Mouse (Mus musculus) hindbrain, embryonic 13.5 days (tissue): ENCODE measurements around the gene Os9. TPM values are rescaled to one million over a fixed set of nuclear protein-coding genes. Genes with fewer than 3 reads are reported as not detected.

ENCODE experiments used
- ATAC-seq: fragments of 200-750 bp; cut with Nextera tagmentation; 2 replicates; pipeline ENCODE4 v1.8.0; 2017; ENCODE audit warnings: moderate TSS enrichment; ENCODE audit not compliant: low FRiP score
- H3K27ac ChIP-seq: fragments of 300-500 bp; sonication (generic); 2 replicates; pipeline ENCODE4 v1.5.1; 2015; ENCODE audit warnings: inconsistent platforms, mild to moderate bottlenecking, moderate library complexity
- H3K27me3 ChIP-seq: fragments of 300-500 bp; sonication (generic); 2 replicates; pipeline ENCODE4 v1.6.1; 2015; ENCODE audit warnings: mild to moderate bottlenecking, inconsistent platforms
- H3K36me3 ChIP-seq: fragments of 300-500 bp; sonication (generic); 2 replicates; pipeline ENCODE4 v1.6.1; 2015; ENCODE audit warnings: mild to moderate bottlenecking, inconsistent platforms
- H3K4me1 ChIP-seq: fragments of 300-500 bp; sonication (generic); replicated peaks from 2 replicates; pipeline ENCODE4 v1.6.1; 2015; ENCODE audit warnings: inconsistent platforms
- H3K4me2 ChIP-seq: fragments of 300-500 bp; sonication (generic); 2 replicates; pipeline ENCODE4 v1.6.1; 2015; ENCODE audit warnings: inconsistent platforms, mild to moderate bottlenecking, moderate library complexity
- H3K4me3 ChIP-seq: fragments of 300-500 bp; sonication (generic); 2 replicates; pipeline ENCODE4 v1.5.1; 2015; ENCODE audit warnings: mild to moderate bottlenecking, inconsistent platforms
- H3K9ac ChIP-seq: fragments of 300-500 bp; sonication (generic); 2 replicates; pipeline ENCODE4 v1.6.1; 2015; ENCODE audit warnings: mild to moderate bottlenecking, inconsistent platforms
- H3K9me3 ChIP-seq: fragments of 300-500 bp; sonication (generic); 2 replicates; pipeline ENCODE4 v1.6.1; 2016; ENCODE audit warnings: inconsistent platforms
- WGBS: fragments of 180-500 bp; shearing (Covaris S2); methylation state at CpG from one replicate; pipeline ENCODE4 v1.1.7; 2015; 5-methylcytosine and 5-hydroxymethylcytosine counted together
- polyA plus RNA-seq: library from polyadenylated mRNA; unstranded; fragments of >200 nt; fragmentation: Nextera tagmentation; extraction: Ambion mirVana; gene quantifications from 2 replicates; pipeline ENCODE4 v1.2.1, GENCODE M21; 2015

Os9 gene
- polyA plus RNA-seq, 1 experiment from 2014 or later: 144 TPM

DNA sequence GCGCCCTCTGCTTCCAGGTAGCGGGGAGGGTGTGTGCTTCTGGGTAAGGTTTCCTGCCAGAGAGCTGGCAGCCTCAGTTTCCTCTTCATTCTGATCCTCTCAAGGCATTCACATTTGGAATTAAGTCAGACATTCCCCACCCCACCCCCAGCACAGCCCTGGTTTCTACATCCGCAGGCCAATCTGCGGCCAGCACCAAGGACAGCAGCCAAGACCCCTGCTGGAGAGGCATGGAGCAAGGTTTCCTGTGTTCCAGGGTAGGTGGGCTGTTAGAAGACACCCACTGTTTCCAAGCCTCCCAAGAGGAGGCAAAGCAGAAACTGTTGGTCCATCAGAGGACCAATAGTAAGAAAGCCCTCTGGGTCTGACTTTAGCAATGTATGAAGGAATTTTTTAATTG is 66.3 kb downstream of the Os9 start:
- H3K36me3 ChIP-seq: peaks cover 50% of the 10 kb centered on the region
- no peak for ATAC-seq
- H3K4me2 ChIP-seq: no peak overlapping the region
- H3K4me1 ChIP-seq: peaks cover 43% of the 10 kb centered on the region
- H3K4me3 ChIP-seq: no peak overlapping the region
- H3K9me3 ChIP-seq: no peaks in the 10 kb centered on the region
- no peak overlapping the region for H3K9ac ChIP-seq
- H3K27me3 ChIP-seq: peaks cover 30% of the 10 kb centered on the region
- H3K27ac ChIP-seq: no peak overlapping the region
- WGBS: 65% methylated on average over 4 of the region's 4 CpGs

DNA sequence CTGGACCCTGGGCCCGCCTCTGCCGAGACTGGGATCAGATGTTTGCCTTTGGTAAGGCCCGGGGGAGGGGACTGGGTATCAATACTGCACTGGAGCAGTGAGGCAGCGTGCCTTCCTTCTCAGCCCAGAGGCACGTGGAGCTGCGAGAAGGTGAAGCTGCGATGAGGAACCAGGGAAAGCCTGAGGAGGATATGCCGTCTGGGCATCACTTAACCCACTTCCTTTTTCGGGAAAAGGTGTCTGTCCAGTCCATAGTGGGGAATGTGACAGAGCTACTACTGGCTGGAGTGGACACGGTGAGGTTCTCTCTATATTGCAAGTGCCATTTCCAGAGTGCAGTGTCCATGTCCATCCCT is 70.8 kb downstream of the Os9 start:
- Histone ChIP-seq H3K36me3 (peaks cover 24% of the 10 kb centered on the region), H3K4me3 (no peak overlapping the region), H3K9ac (no peak overlapping the region), H3K4me2 (no peak overlapping the region), H3K9me3 (no peaks in the 10 kb centered on the region), H3K27me3 (peaks cover 64% of the 10 kb centered on the region), H3K27ac (no peak overlapping the region), H3K4me1 (peaks cover 21% of the 10 kb centered on the region)
- no peak for ATAC-seq
- 20% methylated on average over 10 of the region's 10 CpGs for WGBS

DNA sequence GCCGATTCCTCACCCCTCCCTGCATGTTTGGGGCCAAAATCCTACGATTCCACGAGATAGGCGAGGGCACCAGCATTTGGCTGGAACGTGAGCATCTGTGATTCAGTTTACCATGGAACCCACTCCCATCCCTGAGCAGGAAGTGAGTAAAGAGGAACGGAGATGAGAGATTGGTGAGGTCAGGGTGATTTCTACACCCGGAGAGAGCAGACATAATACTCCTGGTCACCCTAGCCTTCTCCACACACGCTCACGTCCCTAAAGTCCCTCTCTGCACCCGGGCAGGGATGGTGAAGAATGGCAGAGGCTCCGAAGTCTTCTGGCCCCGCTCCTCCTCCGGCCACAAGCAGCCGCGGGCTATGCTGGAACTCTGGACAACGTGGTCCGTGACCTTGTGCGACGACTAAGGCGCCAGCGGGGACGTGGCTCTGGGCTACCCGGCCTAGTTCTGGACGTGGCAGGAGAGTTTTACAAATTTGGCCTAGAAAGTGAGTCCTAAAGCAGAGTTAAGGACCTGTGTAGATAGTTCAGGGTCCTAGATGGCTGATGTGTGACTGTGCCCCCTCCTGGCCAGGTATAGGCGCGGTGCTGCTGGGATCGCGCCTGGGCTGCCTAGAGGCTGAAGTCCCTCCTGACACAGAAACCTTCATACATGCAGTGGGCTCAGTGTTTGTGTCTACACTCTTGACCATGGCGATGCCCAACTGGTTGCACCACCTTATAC is 71.4 kb downstream of the Os9 start:
- Histone ChIP-seq H3K36me3 (peaks cover 24% of the 10 kb centered on the region), H3K4me3 (no peak overlapping the region; the same call in 1 of the 2 replicates), H3K27ac (no peak overlapping the region), H3K9ac (no peak overlapping the region), H3K9me3 (no peaks in the 10 kb centered on the region), H3K4me1 (peaks cover 16% of the 10 kb centered on the region), H3K27me3 (peaks cover 64% of the 10 kb centered on the region), H3K4me2 (no peak overlapping the region)
- 2% methylated on average over 29 of the region's 29 CpGs for WGBS
- ATAC-seq: no peak

DNA sequence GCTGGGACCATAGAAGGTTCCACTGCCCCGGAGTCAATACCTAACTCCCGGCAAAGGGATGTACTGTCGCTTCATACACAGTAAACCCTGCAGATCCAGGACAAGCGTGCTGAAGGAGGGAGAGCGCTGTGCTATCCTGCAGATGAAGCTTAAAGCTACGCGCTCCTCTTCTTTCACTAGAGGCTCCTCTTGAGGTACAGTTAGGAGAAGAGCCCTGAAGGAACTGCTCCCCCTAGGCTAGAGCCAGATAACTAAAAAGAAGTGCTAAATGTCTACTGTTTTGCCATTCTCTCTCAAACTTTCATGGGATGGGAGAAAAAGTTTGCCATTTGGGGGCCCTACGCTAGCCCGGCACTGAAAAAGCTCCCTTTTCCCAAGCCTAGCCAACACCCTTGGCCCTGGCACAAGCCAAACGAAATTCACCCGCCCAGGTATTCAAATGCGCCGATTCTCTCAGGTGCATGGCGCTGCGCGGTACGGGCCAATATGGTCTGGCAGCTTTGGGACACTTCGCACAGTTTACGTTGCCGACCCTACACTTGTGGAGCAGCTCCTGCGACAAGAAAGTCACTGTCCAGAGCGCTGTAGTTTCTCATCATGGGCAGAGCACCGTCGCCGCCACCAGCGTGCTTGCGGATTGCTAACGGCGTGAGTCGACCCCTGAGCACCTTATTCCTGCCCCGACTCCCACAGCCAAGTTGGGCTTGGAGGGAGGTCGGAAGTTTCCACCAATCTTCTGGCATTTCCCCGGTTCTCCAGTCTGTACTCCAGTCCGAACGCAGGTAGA is 72.1 kb downstream of the Os9 start:
- no peak overlapping the region for H3K27ac ChIP-seq
- ATAC-seq: no peak
- H3K36me3 ChIP-seq: peaks cover 19% of the 10 kb centered on the region
- no peak overlapping the region for H3K9ac ChIP-seq
- peaks cover 14% of the 10 kb centered on the region for H3K4me1 ChIP-seq
- 3% methylated on average over 35 of the region's 35 CpGs for WGBS
- H3K27me3 ChIP-seq: peaks cover 64% of the 10 kb centered on the region
- H3K4me3 ChIP-seq: peak overlapping the region; percentile 5; the same call in 1 of the 2 replicates
- H3K4me2 ChIP-seq: no peak overlapping the region
- no peaks in the 10 kb centered on the region for H3K9me3 ChIP-seq

DNA sequence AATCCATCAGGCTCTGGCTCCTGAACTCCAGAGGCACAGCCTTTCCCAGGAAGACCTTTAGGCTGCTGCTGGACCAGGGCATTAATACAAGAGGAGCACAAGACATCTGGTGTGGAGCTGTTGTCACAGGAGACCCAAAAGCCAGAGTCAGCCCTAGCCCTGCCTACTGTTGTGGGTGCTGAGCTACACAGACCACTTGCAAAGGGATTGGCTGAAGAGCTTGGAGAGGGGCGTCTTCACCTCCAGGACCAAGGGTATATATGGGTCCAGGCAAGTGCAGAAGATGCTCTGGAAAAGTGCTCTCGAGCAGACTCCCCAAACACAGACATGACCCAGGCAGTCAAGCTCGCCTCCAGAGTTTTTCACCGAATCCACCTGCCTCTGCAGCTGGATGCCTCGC is 73.0 kb downstream of the Os9 start, which contains the start of gene Cyp27b1:
TSS of gene Cyp27b1 (plus strand) at position 297 of the 400 bp plus-strand sequence.
- H3K4me3 ChIP-seq: peak within 1 kb of the TSS; percentile 5; the same call in 1 of the 2 replicates
- peaks cover 64% of the 10 kb centered on the region for H3K27me3 ChIP-seq
- H3K4me1 ChIP-seq: peaks cover 17% of the 10 kb centered on the region
- H3K27ac ChIP-seq: no peak within 1 kb of the TSS
- peaks cover 11% of the 10 kb centered on the region for H3K36me3 ChIP-seq
- H3K9ac ChIP-seq: no peak within 1 kb of the TSS
- WGBS: 27% methylated on average over 5 of the region's 5 CpGs
- no peaks in the 10 kb centered on the region for H3K9me3 ChIP-seq
- no peak within 1 kb of the TSS for H3K4me2 ChIP-seq
- no peak for ATAC-seq

Other genes with a start within 250 kb of the Os9 start
- 10.6 and 10.9 TPM in 2 replicates for gene Atp23, start 219.8 kb downstream of the Os9 start, polyA plus RNA-seq
- gene Ctdsp2, start 142.4 kb downstream of the Os9 start, polyA plus RNA-seq: 18.9 and 19.8 TPM in 2 replicates
- gene Avil, start 120.4 kb downstream of the Os9 start, polyA plus RNA-seq: 5.5 and 5.9 TPM in 2 replicates
- 63.4 and 65.5 TPM in 2 replicates for gene Tsfm, start 90.3 kb downstream of the Os9 start, polyA plus RNA-seq
- gene Mettl1, start 79.7 kb downstream of the Os9 start, polyA plus RNA-seq: 21.6 and 22.8 TPM in 2 replicates
- gene Eef1akmt3, start 79.6 kb downstream of the Os9 start, polyA plus RNA-seq: 0.12 and 0.28 TPM in 2 replicates
- 0.23 and 0.27 TPM in 2 replicates for gene Cyp27b1, start 72.9 kb downstream of the Os9 start, polyA plus RNA-seq
- gene March9, start 60.9 kb downstream of the Os9 start, polyA plus RNA-seq: 5.8 and 5.9 TPM in 2 replicates
- 1,183 and 1,237 TPM in 2 replicates for gene Cdk4, start 57.6 kb downstream of the Os9 start, polyA plus RNA-seq
- 122 and 129 TPM in 2 replicates for gene Tspan31, start 50.9 kb downstream of the Os9 start, polyA plus RNA-seq
- 3.0 and 3.1 TPM in 2 replicates for gene Agap2, start 45.8 kb downstream of the Os9 start, polyA plus RNA-seq
- gene B4galnt1, start 44.1 kb upstream of the Os9 start, polyA plus RNA-seq: 40.6 and 42.3 TPM in 2 replicates
- 1.0 and 1.1 TPM in 2 replicates for gene Slc26a10, start 59.5 kb upstream of the Os9 start, polyA plus RNA-seq
- 28.4 and 30.7 TPM in 2 replicates for gene Arhgef25, start 69.0 kb upstream of the Os9 start, polyA plus RNA-seq
- gene Dtx3, start 74.6 kb upstream of the Os9 start, polyA plus RNA-seq: 211 and 221 TPM in 2 replicates
- 20.0 and 22.1 TPM in 2 replicates for gene Pip4k2c, start 90.5 kb upstream of the Os9 start, polyA plus RNA-seq
- 86.3 and 88.5 TPM in 2 replicates for gene Kif5a, start 142.2 kb upstream of the Os9 start, polyA plus RNA-seq
- gene Dctn2, start 145.2 kb upstream of the Os9 start, polyA plus RNA-seq: 308 and 330 TPM in 2 replicates
- 12.1 and 16.5 TPM in 2 replicates for gene Mbd6, start 167.9 kb upstream of the Os9 start, polyA plus RNA-seq
- gene Mars, start 190.7 kb upstream of the Os9 start, polyA plus RNA-seq: 116 and 119 TPM in 2 replicates
- 1.0 and 1.1 TPM in 2 replicates for gene Arhgap9, start 200.8 kb upstream of the Os9 start, polyA plus RNA-seq
- gene Gli1, start 220.8 kb upstream of the Os9 start, polyA plus RNA-seq: 1.6 and 1.8 TPM in 2 replicates
- gene Inhbe, start 233.3 kb upstream of the Os9 start, polyA plus RNA-seq: not detected in 2 replicates
- 0.09 TPM in 1 of 2 replicates, not detected in the other for gene Inhbc, start 249.3 kb upstream of the Os9 start, polyA plus RNA-seq